Mouse (Mus musculus) MEL (cell line): ENCODE data around the gene Gfra1. TPM values are rescaled to one million over a fixed set of nuclear protein-coding genes. Genes with fewer than 3 reads are reported as not detected.

Experiments used
- DNase-seq: peaks from one replicate; pipeline ENCODE4 v3.0.0; 2011; ENCODE audit warnings: low read depth, low spot score
- H3K27ac ChIP-seq: 2 replicates; pipeline ENCODE4 v1.5.1; 2012; ENCODE audit warnings: low read depth, mild to moderate bottlenecking, control low read depth, low read length, moderate library complexity; ENCODE audit not compliant: control insufficient read depth
- H3K27me3 ChIP-seq, 2 experiments: fragments of 150-350 bp in 1 of 2; sonication (generic) in 1 of 2; 2 replicates each; pipeline ENCODE4 v1.6.1; 2012; ENCODE audit warnings: low read length in 2 of 2, mild to moderate bottlenecking in 2 of 2, improper control_type of control experiment in 1 of 2, moderate library complexity in 1 of 2; ENCODE audit not compliant: insufficient read depth in 2 of 2, control insufficient read depth in 1 of 2
- H3K36me3 ChIP-seq, 2 experiments: 2 replicates each; pipeline ENCODE4 v1.6.1; 2012 to 2014; ENCODE audit warnings: low read length in 2 of 2, improper control_type of control experiment in 1 of 2, inconsistent platforms in 1 of 2, mild to moderate bottlenecking in 1 of 2; ENCODE audit not compliant: insufficient read depth in 2 of 2, control insufficient read depth in 1 of 2
- H3K4me1 ChIP-seq, 2 experiments: fragments of 150-350 bp in 1 of 2; sonication (generic) in 1 of 2; 2 replicates each; pipeline ENCODE4 v1.6.1; 2012; ENCODE audit warnings: low read length in 2 of 2, improper control_type of control experiment in 1 of 2, mild to moderate bottlenecking in 1 of 2; ENCODE audit not compliant: insufficient read depth in 2 of 2, control insufficient read depth in 1 of 2
- H3K4me3 ChIP-seq, 2 experiments: fragments of 150-350 bp in 1 of 2; sonication (generic) in 1 of 2; 2 replicates each; pipeline ENCODE4 v1.5.1; 2012; ENCODE audit warnings: low read depth in 2 of 2, low read length in 2 of 2, mild to moderate bottlenecking in 2 of 2, moderate library complexity in 2 of 2, control low read depth in 1 of 2, improper control_type of control experiment in 1 of 2; ENCODE audit not compliant: control insufficient read depth in 1 of 2, insufficient read depth in 1 of 2
- H3K79me2 ChIP-seq: 2 replicates; pipeline ENCODE4 v1.6.1; 2012; ENCODE audit warnings: mild to moderate bottlenecking, low read length, moderate library complexity; ENCODE audit not compliant: control insufficient read depth, poor library complexity, insufficient read depth
- H3K9ac ChIP-seq: 2 replicates; pipeline ENCODE4 v1.6.1; 2012; ENCODE audit warnings: low read depth, mild to moderate bottlenecking, control low read depth, low read length, moderate library complexity; ENCODE audit not compliant: control insufficient read depth, poor library complexity, severe bottlenecking
- H3K9me3 ChIP-seq: fragments of 150-350 bp; sonication (generic); replicated peaks from 2 replicates; pipeline ENCODE4 v1.6.1; 2012; ENCODE audit warnings: mild to moderate bottlenecking, low read length, improper control_type of control experiment, moderate library complexity; ENCODE audit not compliant: insufficient read depth
- CHD1 ChIP-seq: IDR thresholded peaks from 2 replicates; pipeline ENCODE4 v1.6.1; 2012; ENCODE audit warnings: low read depth, mild to moderate bottlenecking, inconsistent platforms, low read length, improper control_type of control experiment
- E2F4 ChIP-seq: IDR thresholded peaks from 2 replicates; pipeline ENCODE4 v1.6.1; 2011; ENCODE audit warnings: low read depth, low read length, improper control_type of control experiment, borderline replicate concordance
- ELF1 ChIP-seq: IDR thresholded peaks from 2 replicates; pipeline ENCODE4 v1.6.1; 2014; ENCODE audit warnings: low read depth, mild to moderate bottlenecking, inconsistent platforms, low read length, improper control_type of control experiment, moderate library complexity
- EP300 ChIP-seq, 2 experiments: IDR thresholded peaks; 2 replicates each; pipeline ENCODE4 v1.6.1; 2011; ENCODE audit warnings: improper control_type of control experiment in 2 of 2, low read length in 2 of 2, low read depth in 1 of 2, mild to moderate bottlenecking in 1 of 2
- ETS1 ChIP-seq: IDR thresholded peaks from 2 replicates; pipeline ENCODE4 v1.6.1; 2012; ENCODE audit warnings: low read depth, mild to moderate bottlenecking, inconsistent platforms, low read length, improper control_type of control experiment, moderate library complexity
- GABPA ChIP-seq: IDR thresholded peaks from 2 replicates; pipeline ENCODE4 v1.6.1; 2012; ENCODE audit warnings: low read depth, mild to moderate bottlenecking, inconsistent platforms, low read length, improper control_type of control experiment, moderate library complexity
- NELFE ChIP-seq: IDR thresholded peaks from 2 replicates; pipeline ENCODE4 v1.6.1; 2011; ENCODE audit warnings: low read depth, low read length, improper control_type of control experiment
- POLR2AphosphoS5 ChIP-seq: IDR thresholded peaks from 2 replicates; pipeline ENCODE4 v1.6.1; 2012; ENCODE audit warnings: low read depth, borderline replicate concordance, mild to moderate bottlenecking, inconsistent platforms, low read length, moderate library complexity, mixed read lengths
- RCOR1 ChIP-seq: IDR thresholded peaks from 2 replicates; pipeline ENCODE4 v1.6.1; 2012; ENCODE audit warnings: low read depth, mild to moderate bottlenecking, inconsistent platforms, low read length, improper control_type of control experiment
- SIN3A ChIP-seq: IDR thresholded peaks from 2 replicates; pipeline ENCODE4 v1.6.1; 2012; ENCODE audit warnings: low read length, improper control_type of control experiment, inconsistent platforms
- TBP ChIP-seq: IDR thresholded peaks from 2 replicates; pipeline ENCODE4 v1.8.0; 2011; ENCODE audit warnings: low read depth, low read length, improper control_type of control experiment
- TCF12 ChIP-seq: IDR thresholded peaks from 2 replicates; pipeline ENCODE4 v1.6.1; 2014; ENCODE audit warnings: low read depth, mild to moderate bottlenecking, inconsistent platforms, low read length, improper control_type of control experiment, moderate library complexity
- UBTF ChIP-seq: IDR thresholded peaks from 2 replicates; pipeline ENCODE4 v1.6.1; 2012; ENCODE audit warnings: low read depth, mild to moderate bottlenecking, inconsistent platforms, low read length, improper control_type of control experiment, moderate library complexity, borderline replicate concordance; ENCODE audit not compliant: insufficient read depth
- USF2 ChIP-seq, 2 experiments: IDR thresholded peaks; 2 replicates each; pipeline ENCODE4 v1.6.1; 2011 to 2012; ENCODE audit warnings: improper control_type of control experiment in 2 of 2, low read length in 2 of 2, borderline replicate concordance in 1 of 2, inconsistent platforms in 1 of 2, low read depth in 1 of 2, mild to moderate bottlenecking in 1 of 2; ENCODE audit not compliant: insufficient read depth in 1 of 2
- ZKSCAN1 ChIP-seq: IDR thresholded peaks from 2 replicates; pipeline ENCODE4 v1.6.1; 2012; ENCODE audit warnings: low read depth, mild to moderate bottlenecking, inconsistent platforms, low read length, improper control_type of control experiment, moderate library complexity
- ZMIZ1 ChIP-seq: IDR thresholded peaks from 2 replicates; pipeline ENCODE4 v1.6.1; 2012; ENCODE audit warnings: low read depth, mild to moderate bottlenecking, inconsistent platforms, low read length, improper control_type of control experiment, moderate library complexity
- ZNF384 ChIP-seq: IDR thresholded peaks from 2 replicates; pipeline ENCODE4 v1.6.1; 2012; ENCODE audit warnings: low read depth, mild to moderate bottlenecking, inconsistent platforms, low read length, improper control_type of control experiment
- polyA plus RNA-seq, 2 experiments: library from polyadenylated mRNA; stranded (reverse) in 1 of 2; unstranded in 1 of 2; fragments of >175 nt in 1 of 2; fragments of >200 nt in 1 of 2; gene quantifications; 2 replicates each; pipeline versions ENCODE4 v1.2.1 to v1.2.4; 2012; ENCODE audit warnings: low replicate concordance in 2 of 2, low read depth in 1 of 2; ENCODE audit not compliant: insufficient read length in 2 of 2, insufficient read depth in 1 of 2, missing spikeins in 1 of 2
- total RNA-seq: library from RNA; depleted of rRNA; stranded (reverse); fragments of 300-350 nt; gene quantifications from 2 replicates; pipeline ENCODE4 v1.2.3, GENCODE M21; 2012

Gene Gfra1
- total and polyA plus RNA-seq, 3 experiments, result not detected

GRCm38 (mm10) chr19:58341351-58341750, 114.4 kb downstream of the Gfra1 start:
- no peaks in the 10 kb centered on the region for H3K4me1 ChIP-seq
- H3K79me2 ChIP-seq, result no peaks in the 10 kb centered on the region
- H3K36me3 ChIP-seq, result no peaks in the 10 kb centered on the region
- no peak overlapping the region for H3K4me3 ChIP-seq
- H3K9me3 ChIP-seq, result no peaks in the 10 kb centered on the region
- no peak for TF ChIP-seq UBTF
- no peak for TF ChIP-seq GABPA
- H3K27me3 ChIP-seq, result no peaks in the 10 kb centered on the region
- no peak overlapping the region for H3K27ac ChIP-seq
- H3K9ac ChIP-seq, result no peak overlapping the region
- no peak for DNase-seq

GRCm38 (mm10) chr19:58340221-58340620, 115.5 kb downstream of the Gfra1 start:
- H3K27ac ChIP-seq, result no peak overlapping the region
- H3K4me3 ChIP-seq, result no peak overlapping the region
- no peaks in the 10 kb centered on the region for H3K9me3 ChIP-seq
- TF ChIP-seq E2F4 (no peak), TCF12 (no peak), ZMIZ1 (no peak), SIN3A (no peak), UBTF (no peak)
- H3K36me3 ChIP-seq, result no peaks in the 10 kb centered on the region
- H3K79me2 ChIP-seq, result no peaks in the 10 kb centered on the region
- H3K4me1 ChIP-seq, result no peaks in the 10 kb centered on the region
- no peaks in the 10 kb centered on the region for H3K27me3 ChIP-seq
- no peak overlapping the region for H3K9ac ChIP-seq
- DNase-seq, result no peak

DNA sequence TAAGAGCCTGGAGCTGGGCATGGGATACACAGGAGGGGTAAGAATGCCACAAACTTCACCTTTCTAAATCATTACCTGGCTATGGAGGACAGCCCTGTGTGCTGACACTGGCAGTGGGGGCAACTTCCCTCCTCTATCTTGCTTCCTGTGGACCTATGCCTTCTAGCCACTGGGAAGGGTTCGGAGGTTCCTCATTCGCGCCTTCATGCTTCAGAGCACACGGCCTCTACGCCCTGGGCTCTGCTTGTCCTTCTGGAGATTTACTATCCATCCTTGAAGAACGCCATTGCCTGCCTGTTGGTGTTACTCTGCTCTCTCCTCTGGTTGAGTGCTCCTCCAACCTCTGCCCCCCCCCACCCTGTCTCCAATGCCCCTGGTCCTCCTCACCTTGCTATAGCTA, 118.9 kb downstream of the Gfra1 start:
- no peak for DNase-seq
- Histone ChIP-seq H3K9ac (no peak overlapping the region), H3K9me3 (no peaks in the 10 kb centered on the region), H3K4me1 (no peaks in the 10 kb centered on the region), H3K27me3 (no peaks in the 10 kb centered on the region), H3K27ac (no peak overlapping the region), H3K36me3 (no peaks in the 10 kb centered on the region), H3K4me3 (no peak overlapping the region), H3K79me2 (no peaks in the 10 kb centered on the region)
- TF ChIP-seq NELFE, result no peak
- no peak for TF ChIP-seq CHD1
- no peak for TF ChIP-seq EP300 (IDR thresholded peaks at IDR 0.05; ENCODE audit: low read depth in 1 of 2, low read length in 2 of 2)
- no peak for TF ChIP-seq ZKSCAN1
- no peak for TF ChIP-seq USF2 (IDR thresholded peaks at IDR 0.05; ENCODE audit: borderline replicate concordance in 1 of 2, insufficient read depth in 1 of 2, low read depth in 1 of 2, low read length in 2 of 2)
- no peak for TF ChIP-seq ZNF384
- no peak for TF ChIP-seq ELF1
- TF ChIP-seq ETS1, result no peak
- TF ChIP-seq UBTF, result no peak
- no peak for TF ChIP-seq POLR2AphosphoS5
- TF ChIP-seq TBP, result no peak
- no peak for TF ChIP-seq RCOR1
